Mouse (Mus musculus) mature B cell (primary cell): ENCODE measurements around the gene Tmprss11c.
"Not testable (repeated sequence)": the region's sequence is repeated elsewhere in the genome, so short reads cannot be mapped to it uniquely, and the experiment has no call there.

ENCODE experiments used
- in situ Hi-C: fragments of 300-500 bp; cut with MboI; formaldehyde crosslinking; loops from 2 replicates; pipeline ENCODE4 v1.14.3; 2019

Tmprss11c gene

DNA sequence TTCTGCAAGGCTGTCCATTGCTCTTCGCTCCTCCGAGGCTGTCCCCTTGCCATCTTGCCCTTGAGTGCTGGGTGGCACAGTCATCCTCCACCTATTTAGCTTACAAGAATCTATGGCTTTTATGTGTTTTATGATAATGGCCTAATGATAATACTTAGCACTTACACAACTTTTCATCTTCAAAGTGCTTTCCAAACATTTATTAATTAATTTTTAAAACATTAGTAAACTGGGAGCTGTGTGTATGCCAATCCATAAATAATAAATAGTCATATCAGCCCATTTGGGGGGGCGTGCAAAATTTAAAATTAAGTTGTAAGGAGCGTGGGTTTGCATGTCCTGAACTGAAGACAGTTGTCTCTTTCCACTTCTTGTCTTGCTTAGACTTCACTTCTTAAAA is at the start of gene Tmprss11c:
TSS of gene Tmprss11c (minus strand) at position 101 of the 400 bp plus-strand sequence.
- in situ Hi-C loops = no loop called here

DNA sequence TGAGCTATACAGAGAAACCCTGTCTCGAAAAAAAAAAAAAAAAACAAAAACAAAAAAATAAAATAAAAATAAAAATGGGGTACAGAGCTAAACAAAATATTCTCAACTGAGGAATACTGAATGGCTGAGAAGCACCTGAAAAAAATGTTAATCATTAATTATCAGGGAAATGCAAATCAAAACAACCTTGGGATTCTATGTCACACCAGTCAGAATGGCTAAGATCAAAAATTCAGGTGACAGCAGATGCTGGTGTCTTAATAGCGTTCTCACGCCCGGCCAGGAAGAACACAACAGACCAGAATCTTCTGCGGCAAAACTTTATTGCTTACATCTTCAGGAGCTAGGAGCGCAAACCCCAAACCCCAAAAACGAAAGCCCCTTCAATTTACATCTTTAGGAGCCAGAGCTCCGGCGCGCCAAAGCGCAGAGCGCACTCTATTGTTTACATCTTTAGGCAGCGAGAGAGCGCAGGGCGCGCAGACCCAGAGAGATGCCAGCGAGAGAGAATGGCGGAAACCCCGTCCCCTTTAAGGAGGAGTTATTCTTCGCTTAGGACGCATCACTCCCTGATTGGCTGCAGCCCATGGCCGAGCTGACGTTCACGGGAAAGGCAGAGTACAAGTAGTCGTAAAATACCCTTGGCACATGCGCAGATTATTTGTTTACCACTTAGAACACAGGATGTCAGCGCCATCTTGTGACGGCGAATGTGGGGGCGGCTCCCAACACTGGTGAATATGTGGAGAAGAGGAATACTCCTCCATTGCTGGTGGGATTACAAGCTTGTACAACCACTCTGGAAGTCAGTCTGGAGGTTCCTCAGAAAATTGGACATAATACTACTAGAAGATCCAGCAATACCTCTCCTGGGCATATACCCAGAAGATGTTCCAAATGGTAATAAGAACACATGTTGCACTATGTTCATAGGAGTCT is 29.2 kb upstream of the Tmprss11c start:
- in situ Hi-C loops = not testable (repeated sequence)

DNA sequence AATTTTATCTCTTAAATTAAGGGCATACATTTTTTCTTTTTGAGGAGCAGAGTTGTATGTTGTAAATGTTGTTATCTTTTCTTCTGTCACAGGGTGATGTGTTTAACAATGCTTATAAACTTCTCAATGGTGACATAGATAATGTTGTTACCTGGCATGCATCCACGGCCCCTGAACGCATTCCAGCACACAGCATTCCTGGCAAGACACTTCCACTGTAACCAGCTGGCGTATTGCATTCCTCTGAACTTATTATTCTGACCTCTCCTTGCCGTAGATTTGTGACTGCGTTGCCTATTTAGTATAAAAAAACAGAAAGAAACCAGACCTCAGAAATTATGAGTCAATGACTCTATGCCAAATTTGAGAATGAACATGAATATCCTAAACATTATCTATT is 17.0 kb upstream of the Tmprss11c start:
- in situ Hi-C loops = no loop called here

DNA sequence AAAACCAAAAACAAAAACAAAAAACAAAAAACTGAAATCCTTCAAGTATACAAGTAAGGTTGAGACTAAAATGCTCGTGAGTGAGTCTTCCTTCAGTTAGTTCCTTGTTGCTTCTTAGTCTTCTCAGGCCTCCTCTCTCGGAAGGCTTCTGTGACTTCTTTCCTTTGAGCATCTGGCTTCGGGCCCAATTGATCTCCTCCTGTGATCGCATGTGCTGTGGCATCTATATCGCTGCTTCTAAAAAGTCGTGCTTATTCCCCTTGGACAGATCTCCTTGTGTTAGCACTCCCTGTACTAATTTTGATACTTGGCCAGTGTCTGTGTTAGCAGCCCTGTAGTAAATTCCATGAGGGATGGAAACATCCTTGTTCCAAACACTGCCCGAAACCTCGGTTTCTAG is 14.8 kb upstream of the Tmprss11c start:
- in situ Hi-C loops = no loop called here

DNA sequence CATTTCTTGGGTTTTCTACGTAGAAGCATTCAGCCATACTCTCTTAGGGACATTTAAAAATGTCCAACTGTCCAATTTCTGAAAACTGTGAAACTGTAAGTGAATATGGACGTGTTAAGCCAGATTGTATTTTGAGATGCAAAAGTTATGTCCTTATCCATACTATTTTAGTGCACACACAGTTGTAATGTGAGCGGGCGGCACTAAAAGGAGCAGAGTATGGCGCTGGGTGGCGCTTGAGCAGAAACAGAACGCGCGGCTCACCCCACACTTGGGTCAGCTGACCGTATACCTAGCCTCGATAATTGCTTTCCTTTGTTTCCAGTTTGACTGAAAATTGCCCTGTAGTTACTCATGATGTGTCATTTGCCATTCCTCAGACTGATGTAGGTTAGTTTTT is 42.5 kb downstream of the Tmprss11c start:
- in situ Hi-C loops = no loop called here

DNA sequence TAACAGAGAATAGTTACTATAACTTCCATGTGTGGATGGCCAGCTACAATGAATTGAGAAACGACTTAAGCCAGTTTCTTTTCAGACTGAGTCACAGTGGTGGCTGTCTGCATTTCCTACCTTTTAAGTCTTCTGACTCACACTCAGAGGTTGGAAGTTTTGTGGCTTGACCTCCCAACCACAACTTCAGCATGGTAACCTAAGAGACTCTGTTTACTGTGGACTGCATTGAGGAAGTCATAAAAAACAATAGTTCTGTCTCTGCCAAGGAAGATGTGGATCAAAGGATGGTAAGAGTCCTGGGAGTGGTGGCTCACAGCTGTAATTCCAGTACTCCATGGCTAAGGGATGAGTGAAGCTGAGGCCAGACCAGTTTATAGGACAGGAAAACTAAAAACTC is 44.2 kb downstream of the Tmprss11c start:
- in situ Hi-C loops = no loop called here

DNA sequence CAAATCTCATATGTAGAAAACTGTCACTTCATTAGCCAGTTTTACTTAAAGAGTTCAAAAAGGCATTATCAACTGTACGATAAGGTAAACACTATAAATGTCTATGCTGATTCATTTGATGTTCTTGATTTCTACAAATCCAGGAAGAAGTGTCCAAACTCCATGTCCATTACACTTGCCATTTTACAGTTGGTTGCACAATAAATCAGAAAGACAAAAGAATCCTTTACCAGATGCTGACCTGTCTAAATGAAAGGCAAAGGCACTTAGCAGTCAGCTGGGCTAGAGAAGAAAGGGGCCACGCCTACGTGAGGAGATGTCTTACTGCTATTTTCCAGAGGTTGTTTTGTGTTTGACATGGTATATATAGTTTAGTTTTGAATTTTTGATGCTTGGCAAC is 44.8 kb downstream of the Tmprss11c start:
- in situ Hi-C loops = no loop called here

DNA sequence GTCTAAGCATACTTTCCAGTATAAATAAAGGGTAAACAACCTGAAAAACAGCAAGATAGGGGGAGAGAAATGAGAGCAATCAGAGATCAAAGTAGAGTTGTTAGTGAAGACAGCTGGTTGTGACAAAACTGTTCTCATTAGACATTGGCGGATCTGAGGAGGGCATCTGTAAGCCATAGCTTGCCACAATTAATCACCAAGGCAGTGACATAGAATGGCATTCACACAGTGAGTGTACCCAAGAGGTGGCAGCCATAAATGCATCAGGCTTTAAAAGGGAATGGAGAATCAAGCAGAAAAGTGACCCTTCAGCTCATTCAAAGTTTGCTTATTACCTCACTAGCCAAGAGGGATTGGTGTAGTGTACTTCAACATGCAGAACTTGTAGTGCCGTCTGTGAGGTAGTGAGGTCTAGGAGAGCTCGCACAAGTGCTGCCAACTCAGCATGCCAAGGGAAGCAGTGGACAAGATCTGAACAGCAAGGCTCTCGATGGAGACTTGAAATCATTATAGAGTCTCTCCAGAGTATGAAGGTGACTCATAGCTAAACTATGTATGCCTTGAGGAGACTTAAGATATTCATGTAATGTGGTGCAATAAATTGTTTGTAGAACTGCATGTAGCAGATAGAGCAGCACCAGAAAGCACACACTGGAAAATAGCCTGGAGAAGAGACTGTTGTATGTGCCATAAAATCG is 61.8 kb downstream of the Tmprss11c start:
- in situ Hi-C loops = no loop called here

DNA sequence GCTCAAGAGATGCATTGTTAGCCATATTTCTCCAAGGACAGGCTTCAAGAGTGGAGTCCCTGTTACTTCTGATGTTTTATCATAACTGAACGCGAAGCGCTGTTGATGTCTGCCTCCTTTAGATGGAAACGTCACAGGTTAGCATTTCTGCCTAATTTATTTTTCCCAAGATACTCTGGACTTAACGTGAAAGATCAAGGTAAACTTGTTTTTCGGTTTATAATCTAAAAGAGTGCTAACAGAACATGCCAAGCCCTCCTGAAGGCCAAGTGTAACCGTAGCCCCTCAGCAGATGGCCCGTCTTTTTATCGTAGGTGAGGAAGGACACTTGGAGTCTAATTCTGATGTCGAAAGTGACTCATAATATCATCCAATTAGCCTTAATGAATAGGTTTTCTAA is 91.3 kb downstream of the Tmprss11c start, which contains the start of gene Gnrhr:
TSS of gene Gnrhr (minus strand) at position 101 of the 400 bp plus-strand sequence.
- in situ Hi-C loops = loop anchor here (25.0 kb wide), 1 partner anchor 614 kb away; the partner anchor contains the start of gene Ythdc1

DNA sequence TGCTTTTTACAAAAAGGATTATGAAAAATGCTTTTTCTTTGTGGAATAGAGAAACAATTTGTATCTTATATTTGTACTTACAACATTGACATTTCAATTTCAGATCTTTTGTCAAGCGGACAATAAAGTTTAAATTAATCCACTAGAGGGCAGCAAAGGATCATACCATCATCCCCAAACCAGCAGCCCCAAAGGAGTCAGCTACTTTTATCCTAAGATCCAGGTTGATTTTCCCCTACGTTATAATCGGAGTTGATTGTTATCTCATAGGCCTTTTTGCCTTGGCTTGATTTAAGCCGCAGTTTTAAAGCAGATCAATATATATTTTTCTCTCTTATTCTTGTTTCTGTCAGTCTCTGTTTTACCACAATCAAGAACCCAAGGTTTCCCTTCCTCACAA is 97.8 kb downstream of the Tmprss11c start:
- in situ Hi-C loops = loop anchor here (25.0 kb wide), 1 partner anchor 621 kb away; the partner anchor contains the start of gene Ythdc1

DNA sequence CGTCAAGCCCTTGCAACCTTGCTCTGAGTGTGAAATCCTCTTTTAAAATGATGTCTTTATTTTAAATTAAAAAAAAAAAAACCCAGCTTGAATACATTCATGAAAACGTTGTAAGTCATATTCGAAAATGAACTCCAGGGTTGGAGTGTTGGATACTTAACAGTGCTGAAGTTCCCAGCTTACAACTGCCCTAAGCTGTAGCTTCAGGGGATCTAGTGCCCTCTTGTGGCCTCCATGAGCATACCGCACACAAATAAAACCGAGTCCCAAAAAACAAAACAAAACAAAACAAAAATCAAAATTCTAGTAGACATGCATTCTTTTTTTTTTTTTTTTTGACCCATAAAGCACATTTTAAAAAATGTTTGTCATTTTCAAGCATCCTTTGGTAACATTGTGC is 98.3 kb downstream of the Tmprss11c start:
- in situ Hi-C loops = loop anchor here (25.0 kb wide), 1 partner anchor 622 kb away; the partner anchor contains the start of gene Ythdc1

DNA sequence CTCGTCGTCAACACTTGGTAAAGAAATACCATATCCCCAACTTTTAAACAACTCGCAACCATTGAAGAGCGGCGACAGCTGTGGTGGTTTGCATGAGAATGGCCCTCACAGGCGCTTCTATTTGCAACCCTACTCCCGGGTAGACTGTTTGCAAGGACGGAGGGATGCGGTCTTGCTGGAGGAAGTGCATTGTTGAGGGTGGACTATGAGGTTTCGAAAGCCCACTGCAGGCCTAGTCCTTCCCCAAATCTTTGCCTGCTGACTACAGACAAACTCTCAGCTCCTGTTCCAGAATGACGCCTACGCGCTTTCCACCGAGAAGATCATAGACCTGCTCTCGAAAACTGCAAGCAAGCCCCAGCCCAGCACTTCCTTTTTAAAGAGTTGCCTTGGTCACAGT is 98.8 kb downstream of the Tmprss11c start:
- in situ Hi-C loops = loop anchor here (25.0 kb wide), 1 partner anchor 622 kb away; the partner anchor contains the start of gene Ythdc1

DNA sequence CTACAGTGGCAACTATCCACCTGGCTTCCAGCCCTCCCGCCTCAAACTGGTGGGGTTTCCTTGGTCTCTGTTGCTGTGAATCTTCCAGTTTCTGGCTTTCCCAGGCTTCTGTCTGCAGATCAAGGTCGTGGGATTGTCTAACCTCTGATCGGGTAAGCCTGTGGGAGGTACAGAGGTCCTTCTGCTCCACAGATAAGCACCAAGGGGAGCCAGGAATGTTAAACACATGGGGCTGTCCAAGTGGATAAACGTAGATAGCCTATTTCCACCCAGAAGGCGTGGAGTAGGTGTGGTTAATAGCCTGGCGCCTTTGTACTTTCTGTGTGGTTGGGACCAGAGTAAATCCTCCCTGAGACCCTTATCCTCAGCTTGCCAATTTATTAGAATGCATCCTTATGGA is 101.7 kb downstream of the Tmprss11c start:
- in situ Hi-C loops = loop anchor here (25.0 kb wide), 1 partner anchor 625 kb away; the partner anchor contains the start of gene Ythdc1
